Mouse (Mus musculus): ENCODE measurements at regions not wholly inside any gene's neighbourhood (a gene's known extent, or its start where the extent isn't known, plus 50 kb on each side); places are given as distances from the start of the nearest gene placed in this dataset.
"Not testable (repeated sequence)": the region's sequence is repeated elsewhere in the genome, so short reads cannot be mapped to it uniquely, and the experiment has no call there.

GRCm38 (mm10) chr6:84320586-84320985 lies 273.1 kb downstream of the Cyp26b1 start:
- DNase-seq (ENCODE audit: low spot score in 2 of 2) = no peak

GRCm38 (mm10) chr6:84318774-84319173 lies 274.9 kb downstream of the Cyp26b1 start:
- peak; percentile 10 to 34 for DNase-seq (ENCODE audit: low spot score in 2 of 2)

GRCm38 (mm10) chr6:84317026-84317425 lies 276.7 kb downstream of the Cyp26b1 start:
- DNase-seq (ENCODE audit: low spot score in 2 of 2) = no peak

- DNase-seq (ENCODE audit: low spot score in 2 of 2) = no peak
Measured at GRCm38 (mm10) chr6:84315175-84315912, 278.4 kb downstream of the Cyp26b1 start.

- no peak for DNase-seq (ENCODE audit: low spot score in 2 of 2)
Measured at GRCm38 (mm10) chr6:84313797-84314196, 279.9 kb downstream of the Cyp26b1 start.

- no peak for DNase-seq (ENCODE audit: low spot score in 2 of 2)
Measured at GRCm38 (mm10) chr6:84310635-84311241, 283.0 kb downstream of the Cyp26b1 start.

GRCm38 (mm10) chr6:84307556-84307955 lies 286.2 kb downstream of the Cyp26b1 start:
- no peak for DNase-seq (ENCODE audit: low spot score in 2 of 2)

GRCm38 (mm10) chr6:84306585-84306984 lies 287.1 kb downstream of the Cyp26b1 start:
- no peak for DNase-seq (ENCODE audit: low spot score in 2 of 2)

GRCm38 (mm10) chr6:84305093-84305492 lies 288.6 kb downstream of the Cyp26b1 start:
- DNase-seq (ENCODE audit: low spot score in 2 of 2) = no peak

- DNase-seq (ENCODE audit: low spot score in 2 of 2) = not testable (repeated sequence)
Measured at GRCm38 (mm10) chr6:84302916-84303315, 290.8 kb downstream of the Cyp26b1 start.

- no peak for DNase-seq (ENCODE audit: low spot score in 2 of 2)
Measured at GRCm38 (mm10) chr6:84299936-84300335, 291.5 kb downstream of the Dysf start.

- no peak for DNase-seq (ENCODE audit: low spot score in 2 of 2)
Measured at GRCm38 (mm10) chr6:84299146-84299545, 290.8 kb downstream of the Dysf start.

GRCm38 (mm10) chr6:84273907-84274306 lies 265.5 kb downstream of the Dysf start:
- not testable (repeated sequence) for DNase-seq (ENCODE audit: low spot score in 2 of 2)

- peak; percentile 29 to 37 for DNase-seq (ENCODE audit: low spot score in 2 of 2)
Measured at GRCm38 (mm10) chr6:84272520-84273311, 264.3 kb downstream of the Dysf start.

- DNase-seq (ENCODE audit: low spot score in 2 of 2) = no peak
Measured at GRCm38 (mm10) chr6:84271966-84272365, 263.6 kb downstream of the Dysf start.

- no peak for DNase-seq (ENCODE audit: low spot score in 2 of 2)
Measured at GRCm38 (mm10) chr6:84271441-84271840, 263.1 kb downstream of the Dysf start.

GRCm38 (mm10) chr6:84270518-84271165 lies 262.3 kb downstream of the Dysf start:
- DNase-seq (ENCODE audit: low spot score in 2 of 2) = no peak

- DNase-seq (ENCODE audit: low spot score in 2 of 2) = no peak
Measured at GRCm38 (mm10) chr6:84269478-84269877, 261.1 kb downstream of the Dysf start.

- DNase-seq (ENCODE audit: low spot score in 2 of 2) = no peak
Measured at GRCm38 (mm10) chr6:84269023-84269422, 260.6 kb downstream of the Dysf start.

GRCm38 (mm10) chr6:84268111-84268510 lies 259.7 kb downstream of the Dysf start:
- DNase-seq (ENCODE audit: low spot score in 2 of 2) = no peak

GRCm38 (mm10) chr6:84267526-84267925 lies 259.1 kb downstream of the Dysf start:
- DNase-seq (ENCODE audit: low spot score in 2 of 2) = no peak

GRCm38 (mm10) chr6:84266736-84267135 lies 258.3 kb downstream of the Dysf start:
- no peak for DNase-seq (ENCODE audit: low spot score in 2 of 2)

Measured in right cerebral cortex, postnatal 36 days (tissue).